Mouse (Mus musculus): ENCODE results near the gene Msi2. TPM values are rescaled to one million over a fixed set of nuclear protein-coding genes. Genes with fewer than 3 reads are reported as not detected.

The Msi2 gene
- polyA plus RNA-seq, 1 experiment = 14.2 TPM

DNA sequence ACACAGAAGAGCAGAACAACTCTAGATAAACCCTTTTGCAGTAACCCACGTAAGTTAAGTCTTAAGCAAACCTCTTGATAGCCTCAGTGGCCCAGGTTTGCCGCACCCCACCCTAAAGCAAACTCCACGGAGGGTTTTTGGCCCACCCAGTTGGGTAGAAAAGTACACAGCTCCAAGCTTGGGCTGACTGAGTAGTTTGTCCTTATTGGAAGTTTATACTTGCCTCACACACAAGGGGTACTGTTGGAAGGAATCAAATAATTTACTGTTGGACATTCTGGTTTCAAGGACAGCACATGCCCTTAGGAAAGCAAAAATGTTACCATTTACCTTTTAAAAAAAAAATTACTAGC, 63.1 kb downstream of the Msi2 start:
- no peaks in the 10 kb centered on the region for H3K27me3 ChIP-seq (ENCODE audit: control insufficient read depth, insufficient read depth, low read length)
- WGBS = 93% methylated on average over 3 of the region's 3 CpGs
- H3K4me3 ChIP-seq (ENCODE audit: extremely low read depth, insufficient read depth, insufficient read length) = no peak overlapping the region
- H3K27ac ChIP-seq (ENCODE audit: insufficient read depth, low read length) = no peak overlapping the region
- TF ChIP-seq POLR2A (IDR thresholded peaks at IDR 0.05; ENCODE audit: low read depth, low read length) (no peak), CTCF (IDR thresholded peaks at IDR 0.05; ENCODE audit: extremely low read depth, insufficient read depth, insufficient read length, insufficient replicate concordance) (no peak)
- no peaks in the 10 kb centered on the region; the same call in 1 of the 2 replicates for H3K36me3 ChIP-seq (ENCODE audit: control insufficient read depth, insufficient read depth, low read length)
- DNase-seq (ENCODE audit: low read depth in 1 of 2, low spot score in 2 of 2) = no peak
- H3K4me1 ChIP-seq (ENCODE audit: control insufficient read depth, insufficient read depth, insufficient read length) = no peaks in the 10 kb centered on the region

- no peak for DNase-seq (ENCODE audit: low read depth in 1 of 2, low spot score in 2 of 2)
- 80% methylated on average over 18 of the region's 18 CpGs for WGBS
- Histone ChIP-seq H3K36me3 (ENCODE audit: control insufficient read depth, insufficient read depth, low read length) (no peaks in the 10 kb centered on the region; the same call in 1 of the 2 replicates), H3K27ac (ENCODE audit: insufficient read depth, low read length) (no peak overlapping the region), H3K27me3 (ENCODE audit: control insufficient read depth, insufficient read depth, low read length) (no peaks in the 10 kb centered on the region), H3K4me3 (ENCODE audit: extremely low read depth, insufficient read depth, insufficient read length) (no peak overlapping the region), H3K4me1 (ENCODE audit: control insufficient read depth, insufficient read depth, insufficient read length) (no peaks in the 10 kb centered on the region)
- TF ChIP-seq CTCF (IDR thresholded peaks at IDR 0.05; ENCODE audit: extremely low read depth, insufficient read depth, insufficient read length, insufficient replicate concordance) (no peak), POLR2A (IDR thresholded peaks at IDR 0.05; ENCODE audit: low read depth, low read length) (no peak)
These were observed 63.7 kb downstream of the Msi2 start for GRCm38 (mm10) chr11:88654391-88655213.

DNA sequence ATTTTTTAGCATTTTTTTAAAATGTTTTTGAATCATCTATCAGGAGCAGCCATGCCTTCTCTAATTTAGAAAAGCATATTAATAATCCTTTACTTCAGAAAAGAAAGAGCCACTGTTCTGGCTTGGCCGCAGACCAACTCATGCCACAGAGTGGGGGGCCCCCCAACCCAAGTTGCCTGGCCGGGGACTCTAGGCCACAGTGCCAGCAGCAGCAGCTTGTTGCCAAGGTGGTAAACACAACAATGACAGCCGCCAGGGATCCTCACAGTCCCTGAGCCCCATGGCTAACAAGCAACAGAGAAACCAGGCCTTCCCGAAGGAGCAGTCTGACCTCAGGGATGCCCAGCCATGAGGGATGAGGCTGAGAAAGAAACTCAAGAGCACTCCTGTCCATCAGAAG, 68.0 kb downstream of the Msi2 start:
- Histone ChIP-seq H3K4me3 (ENCODE audit: extremely low read depth, insufficient read depth, insufficient read length) (no peak overlapping the region), H3K27me3 (ENCODE audit: control insufficient read depth, insufficient read depth, low read length) (no peaks in the 10 kb centered on the region), H3K36me3 (ENCODE audit: control insufficient read depth, insufficient read depth, low read length) (no peaks in the 10 kb centered on the region; the same call in 1 of the 2 replicates), H3K27ac (ENCODE audit: insufficient read depth, low read length) (no peak overlapping the region), H3K4me1 (ENCODE audit: control insufficient read depth, insufficient read depth, insufficient read length) (no peaks in the 10 kb centered on the region)
- TF ChIP-seq POLR2A (IDR thresholded peaks at IDR 0.05; ENCODE audit: low read depth, low read length) (no peak), CTCF (IDR thresholded peaks at IDR 0.05; ENCODE audit: extremely low read depth, insufficient read depth, insufficient read length, insufficient replicate concordance) (no peak)
- no peak for DNase-seq (ENCODE audit: low read depth in 1 of 2, low spot score in 2 of 2)
- WGBS = 71% methylated on average over 4 of the region's 4 CpGs

- H3K27me3 ChIP-seq (ENCODE audit: control insufficient read depth, insufficient read depth, low read length) = no peaks in the 10 kb centered on the region
- no peaks in the 10 kb centered on the region for H3K4me1 ChIP-seq (ENCODE audit: control insufficient read depth, insufficient read depth, insufficient read length)
- WGBS = 61% methylated on average over 2 of the region's 2 CpGs
- no peak overlapping the region for H3K4me3 ChIP-seq (ENCODE audit: extremely low read depth, insufficient read depth, insufficient read length)
- TF ChIP-seq CTCF (IDR thresholded peaks at IDR 0.05; ENCODE audit: extremely low read depth, insufficient read depth, insufficient read length, insufficient replicate concordance) (no peak), POLR2A (IDR thresholded peaks at IDR 0.05; ENCODE audit: low read depth, low read length) (no peak)
- no peak for DNase-seq (ENCODE audit: low read depth in 1 of 2, low spot score in 2 of 2)
- no peak overlapping the region for H3K27ac ChIP-seq (ENCODE audit: insufficient read depth, low read length)
- H3K36me3 ChIP-seq (ENCODE audit: control insufficient read depth, insufficient read depth, low read length) = no peaks in the 10 kb centered on the region; the same call in 1 of the 2 replicates
These were observed 69.3 kb downstream of the Msi2 start for GRCm38 (mm10) chr11:88649009-88649408.

DNA sequence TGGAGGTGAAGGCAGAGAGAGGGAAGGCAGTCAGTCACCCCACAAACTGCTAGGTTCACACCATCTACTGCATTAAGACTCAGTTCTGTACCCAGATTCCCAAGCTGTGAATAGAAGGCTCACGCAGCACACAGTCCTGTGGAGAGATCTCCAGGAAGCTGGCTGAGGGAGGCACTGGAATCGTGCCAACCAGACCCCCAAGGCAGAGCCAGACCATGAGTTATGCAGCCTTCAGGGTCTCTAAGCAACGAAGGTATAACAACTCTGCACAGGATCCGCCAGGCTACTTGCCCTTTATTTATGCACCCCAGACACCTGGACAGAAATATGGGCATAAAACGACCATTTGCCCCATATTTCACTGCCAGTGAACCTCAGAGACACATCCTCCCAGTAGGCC, 69.9 kb downstream of the Msi2 start:
- H3K27ac ChIP-seq (ENCODE audit: insufficient read depth, low read length) = no peak overlapping the region
- no peaks in the 10 kb centered on the region for H3K4me1 ChIP-seq (ENCODE audit: control insufficient read depth, insufficient read depth, insufficient read length)
- no peak for TF ChIP-seq CTCF (IDR thresholded peaks at IDR 0.05; ENCODE audit: extremely low read depth, insufficient read depth, insufficient read length, insufficient replicate concordance)
- no peak for TF ChIP-seq POLR2A (IDR thresholded peaks at IDR 0.05; ENCODE audit: low read depth, low read length)
- WGBS = 74% methylated on average over 5 of the region's 5 CpGs
- no peak for DNase-seq (ENCODE audit: low read depth in 1 of 2, low spot score in 2 of 2)
- no peak overlapping the region for H3K4me3 ChIP-seq (ENCODE audit: extremely low read depth, insufficient read depth, insufficient read length)
- H3K27me3 ChIP-seq (ENCODE audit: control insufficient read depth, insufficient read depth, low read length) = no peaks in the 10 kb centered on the region
- no peaks in the 10 kb centered on the region; the same call in 1 of the 2 replicates for H3K36me3 ChIP-seq (ENCODE audit: control insufficient read depth, insufficient read depth, low read length)

- WGBS = 94% methylated on average over 6 of the region's 6 CpGs
- Histone ChIP-seq H3K27ac (ENCODE audit: insufficient read depth, low read length) (no peak overlapping the region), H3K36me3 (ENCODE audit: control insufficient read depth, insufficient read depth, low read length) (no peaks in the 10 kb centered on the region), H3K27me3 (ENCODE audit: control insufficient read depth, insufficient read depth, low read length) (no peaks in the 10 kb centered on the region), H3K4me1 (ENCODE audit: control insufficient read depth, insufficient read depth, insufficient read length) (no peaks in the 10 kb centered on the region), H3K4me3 (ENCODE audit: extremely low read depth, insufficient read depth, insufficient read length) (no peak overlapping the region)
- DNase-seq (ENCODE audit: low read depth in 1 of 2, low spot score in 2 of 2) = no peak
- TF ChIP-seq CTCF (IDR thresholded peaks at IDR 0.05; ENCODE audit: extremely low read depth, insufficient read depth, insufficient read length, insufficient replicate concordance) (no peak), POLR2A (IDR thresholded peaks at IDR 0.05; ENCODE audit: low read depth, low read length) (no peak)
These were observed 71.8 kb downstream of the Msi2 start for GRCm38 (mm10) chr11:88646493-88646892.

- H3K27me3 ChIP-seq (ENCODE audit: control insufficient read depth, insufficient read depth, low read length) = no peaks in the 10 kb centered on the region
- H3K4me1 ChIP-seq (ENCODE audit: control insufficient read depth, insufficient read depth, insufficient read length) = no peaks in the 10 kb centered on the region
- no peak overlapping the region for H3K4me3 ChIP-seq (ENCODE audit: extremely low read depth, insufficient read depth, insufficient read length)
- no peaks in the 10 kb centered on the region for H3K36me3 ChIP-seq (ENCODE audit: control insufficient read depth, insufficient read depth, low read length)
- TF ChIP-seq CTCF (IDR thresholded peaks at IDR 0.05; ENCODE audit: extremely low read depth, insufficient read depth, insufficient read length, insufficient replicate concordance) (peak; percentile 20; the same call in 1 of the 2 replicates), POLR2A (IDR thresholded peaks at IDR 0.05; ENCODE audit: low read depth, low read length) (no peak)
- WGBS = 85% methylated on average over 7 of the region's 7 CpGs
- no peak for DNase-seq (ENCODE audit: low read depth in 1 of 2, low spot score in 2 of 2)
- no peak overlapping the region for H3K27ac ChIP-seq (ENCODE audit: insufficient read depth, low read length)
These were observed 72.5 kb downstream of the Msi2 start for GRCm38 (mm10) chr11:88645821-88646220.
